Mouse (Mus musculus): ENCODE measurements at regions not wholly inside any gene's neighbourhood (a gene's known extent, or its start where the extent isn't known, plus 50 kb on each side); places are given as distances from the start of the nearest gene placed in this dataset.

DNA sequence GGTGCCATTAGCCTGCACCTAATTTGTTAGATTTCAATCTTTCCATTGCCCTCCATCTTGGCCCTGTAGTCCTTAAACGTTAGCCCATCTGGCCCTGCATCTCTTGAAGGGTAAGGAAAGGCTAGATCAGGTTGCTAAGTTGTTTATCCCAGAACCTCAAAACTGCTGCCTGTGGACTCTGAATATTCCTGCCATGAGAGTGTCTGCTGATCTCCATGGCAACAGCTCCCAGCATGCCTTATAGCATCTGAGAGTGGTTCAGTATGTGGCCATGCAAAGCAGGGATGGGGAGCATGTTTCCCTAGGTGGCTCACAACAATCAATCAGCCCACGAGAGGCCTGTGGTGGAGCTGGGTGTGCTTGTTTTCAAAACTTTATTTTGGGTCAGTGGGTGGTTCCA lies 346.3 kb downstream of the Rps24 start:
- no peak for DNase-seq

- no peak for DNase-seq
Measured at GRCm38 (mm10) chr14:24838219-24838618, 351.3 kb downstream of the Rps24 start.

GRCm38 (mm10) chr14:24839056-24839455 lies 352.1 kb downstream of the Rps24 start:
- DNase-seq: no peak

DNA sequence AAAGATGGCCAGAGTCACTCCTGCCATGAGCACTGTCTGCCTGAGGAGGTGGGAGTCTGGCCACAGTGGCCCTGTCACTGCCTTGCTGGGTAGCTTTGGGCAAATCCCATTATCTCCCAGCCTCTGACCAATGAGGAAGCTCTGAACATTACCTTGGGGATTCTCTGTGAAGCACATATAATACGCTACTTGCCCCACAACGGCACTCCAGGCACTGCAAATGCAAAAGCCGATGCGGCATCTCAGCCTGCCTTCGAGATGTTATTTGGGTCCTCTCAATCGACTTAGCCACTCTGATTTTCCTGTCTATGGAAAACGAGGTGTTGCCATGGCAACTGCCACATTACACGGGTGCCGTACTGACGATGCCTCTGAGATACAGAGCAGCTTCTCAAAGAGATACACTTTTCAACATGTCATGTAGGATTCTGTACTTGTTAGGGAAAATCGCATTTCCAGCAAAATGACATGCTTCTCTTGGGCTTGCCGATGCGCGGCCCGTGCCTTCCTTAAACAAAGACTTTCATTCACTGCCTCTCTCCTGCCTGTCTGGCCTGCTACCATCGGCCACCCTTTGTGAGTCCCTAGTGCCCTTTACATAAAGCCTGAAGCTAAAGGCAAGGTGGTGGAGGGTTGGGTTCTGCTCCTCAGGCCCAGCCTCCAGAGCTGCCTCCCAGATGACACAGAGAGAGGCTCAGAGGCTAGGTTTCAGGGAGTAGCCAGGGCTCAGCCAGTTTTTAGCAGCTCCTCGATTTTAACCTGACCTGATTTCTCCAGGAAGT lies 355.0 kb downstream of the Rps24 start:
- DNase-seq: peak; percentile 76

DNA sequence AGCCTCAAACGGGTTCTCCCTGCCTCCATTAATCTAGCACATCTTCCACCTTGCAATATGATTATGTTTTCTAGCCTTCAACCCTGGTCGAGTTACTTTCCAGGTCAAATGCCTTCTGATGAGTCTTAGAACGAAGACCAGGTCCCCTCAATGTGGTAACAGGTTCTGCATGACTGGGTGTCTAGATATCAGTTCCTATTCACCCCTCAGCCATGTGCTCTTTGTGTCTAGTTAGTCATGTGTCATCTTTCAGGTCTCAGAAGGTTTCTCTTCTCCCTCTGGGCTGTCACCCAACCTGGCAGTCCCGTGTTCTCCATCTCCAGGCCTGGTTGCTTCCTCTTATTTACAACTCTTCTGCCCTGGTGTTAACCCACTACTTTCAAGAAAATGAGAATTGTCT lies 356.7 kb downstream of the Rps24 start:
- DNase-seq: no peak

DNA sequence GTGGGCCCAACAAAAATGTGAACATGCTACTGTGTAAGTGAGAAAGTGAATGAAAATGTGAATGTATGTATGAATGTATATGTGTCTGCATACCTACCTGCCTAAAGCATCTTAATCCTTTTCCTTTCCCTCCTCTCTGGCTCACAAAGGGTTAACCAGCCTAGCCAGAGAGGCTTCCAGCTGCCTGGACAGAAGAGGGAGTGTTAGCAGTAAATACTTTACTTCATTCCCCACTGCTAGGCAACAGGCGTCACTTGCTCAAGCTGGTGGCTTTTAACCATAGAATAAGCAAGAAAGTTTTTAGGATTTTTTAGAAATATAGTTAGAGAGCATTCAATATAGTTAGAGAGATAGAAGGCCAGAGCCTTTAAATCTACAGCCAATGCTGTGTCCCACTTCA lies 363.6 kb downstream of the Rps24 start:
- no peak for DNase-seq

DNA sequence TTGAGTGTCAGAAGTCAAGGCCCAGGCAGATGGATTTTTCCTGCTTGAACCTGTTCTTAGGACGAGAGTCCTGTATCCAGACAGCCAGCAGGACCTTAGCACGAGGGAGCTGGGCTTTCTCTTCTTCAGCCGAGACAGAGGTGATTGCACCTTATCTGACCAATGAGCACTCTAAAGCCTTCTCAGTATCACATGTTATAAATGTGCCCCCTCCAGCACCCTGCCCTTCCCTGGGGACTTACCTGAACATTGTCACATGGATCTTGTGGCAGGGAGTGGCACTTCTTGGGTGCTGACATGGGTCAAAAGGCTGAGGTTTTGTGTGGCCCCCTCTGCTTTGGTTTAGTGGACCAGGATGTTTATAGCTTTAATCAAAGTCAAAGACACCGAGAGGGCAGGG lies 367.5 kb downstream of the Rps24 start:
- DNase-seq: no peak

GRCm38 (mm10) chr14:24862171-24862570 lies 375.2 kb downstream of the Rps24 start:
- no peak for DNase-seq

- DNase-seq: no peak
Measured at GRCm38 (mm10) chr14:24862661-24863060, 375.7 kb downstream of the Rps24 start.

- no peak for DNase-seq
Measured at GRCm38 (mm10) chr14:24863116-24863515, 376.2 kb downstream of the Rps24 start.

- peak; percentile 24 for DNase-seq
Measured at GRCm38 (mm10) chr14:24865579-24866230, 378.8 kb downstream of the Rps24 start.

DNA sequence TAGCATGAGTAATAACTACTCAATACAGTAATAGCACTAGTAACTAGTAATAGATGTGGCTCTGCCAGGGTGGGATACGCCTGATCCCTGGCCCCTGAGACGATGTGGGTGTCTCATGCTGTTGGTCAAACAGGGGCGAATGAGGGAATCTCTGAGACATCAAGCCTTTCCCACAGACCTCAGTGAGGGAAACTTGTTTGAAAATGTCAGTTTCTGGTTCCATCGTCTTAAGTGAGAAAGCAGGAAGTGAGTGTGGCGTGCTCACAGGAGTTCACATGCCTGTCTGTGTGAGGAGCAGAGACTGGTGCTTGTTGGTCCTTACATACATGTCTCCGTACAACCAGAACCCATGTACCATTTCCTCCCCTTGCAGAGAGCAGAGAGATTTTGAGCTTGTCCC lies 380.9 kb downstream of the Rps24 start:
- DNase-seq: no peak

GRCm38 (mm10) chr14:24868756-24869155 lies 381.8 kb downstream of the Rps24 start:
- DNase-seq: no peak

- DNase-seq: no peak
Measured at GRCm38 (mm10) chr14:24870246-24870645, 383.3 kb downstream of the Rps24 start.

DNA sequence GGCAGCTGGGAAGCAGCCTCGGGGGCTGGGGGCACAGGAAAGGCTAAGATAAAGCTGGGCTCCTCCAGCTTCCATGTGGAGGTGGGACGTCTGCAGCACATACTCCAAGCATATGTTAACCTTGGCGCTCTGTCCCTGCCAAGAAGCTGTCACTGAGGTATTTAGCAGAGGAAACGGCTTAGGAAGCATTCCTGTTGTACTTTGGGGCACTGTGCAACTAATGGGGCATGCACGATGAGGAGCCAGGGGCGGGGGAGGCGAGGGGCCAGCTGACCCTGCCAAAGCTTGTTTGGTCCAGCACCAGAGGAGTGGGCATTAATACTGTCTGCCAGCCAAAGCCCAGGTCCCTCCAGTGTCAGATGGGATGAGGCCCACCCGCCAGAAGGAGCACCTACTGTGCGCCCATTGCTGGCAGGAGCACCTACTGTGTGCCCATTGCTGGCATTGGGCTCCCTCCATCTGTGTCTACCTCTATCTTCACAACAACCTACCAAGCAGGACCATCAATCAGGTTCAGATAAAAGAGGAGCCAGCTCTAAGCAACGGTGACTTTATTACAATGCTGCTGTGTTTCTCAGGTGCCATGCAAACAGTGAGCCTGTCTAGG lies 384.6 kb downstream of the Rps24 start:
- DNase-seq: no peak

GRCm38 (mm10) chr14:24872931-24873330 lies 386.0 kb downstream of the Rps24 start:
- DNase-seq: no peak

DNA sequence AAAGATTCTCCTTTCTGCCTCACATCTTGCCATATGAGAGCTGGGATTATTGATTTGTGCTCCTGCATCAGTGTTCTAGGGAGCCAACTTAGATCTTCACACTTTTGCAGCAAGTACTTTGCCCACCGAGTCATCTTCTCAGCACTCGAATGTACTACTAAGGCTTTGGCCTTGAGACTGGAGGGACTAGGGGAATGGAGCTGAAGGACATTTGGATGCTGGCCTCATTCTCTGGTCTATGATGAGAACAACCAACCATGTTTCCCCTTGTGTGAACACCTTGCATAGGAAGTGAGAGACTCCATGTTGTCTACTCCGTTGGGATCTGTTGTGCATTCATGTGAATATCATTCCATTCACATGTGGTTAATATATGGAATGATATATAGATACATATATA lies 386.5 kb downstream of the Rps24 start:
- no peak for DNase-seq

DNA sequence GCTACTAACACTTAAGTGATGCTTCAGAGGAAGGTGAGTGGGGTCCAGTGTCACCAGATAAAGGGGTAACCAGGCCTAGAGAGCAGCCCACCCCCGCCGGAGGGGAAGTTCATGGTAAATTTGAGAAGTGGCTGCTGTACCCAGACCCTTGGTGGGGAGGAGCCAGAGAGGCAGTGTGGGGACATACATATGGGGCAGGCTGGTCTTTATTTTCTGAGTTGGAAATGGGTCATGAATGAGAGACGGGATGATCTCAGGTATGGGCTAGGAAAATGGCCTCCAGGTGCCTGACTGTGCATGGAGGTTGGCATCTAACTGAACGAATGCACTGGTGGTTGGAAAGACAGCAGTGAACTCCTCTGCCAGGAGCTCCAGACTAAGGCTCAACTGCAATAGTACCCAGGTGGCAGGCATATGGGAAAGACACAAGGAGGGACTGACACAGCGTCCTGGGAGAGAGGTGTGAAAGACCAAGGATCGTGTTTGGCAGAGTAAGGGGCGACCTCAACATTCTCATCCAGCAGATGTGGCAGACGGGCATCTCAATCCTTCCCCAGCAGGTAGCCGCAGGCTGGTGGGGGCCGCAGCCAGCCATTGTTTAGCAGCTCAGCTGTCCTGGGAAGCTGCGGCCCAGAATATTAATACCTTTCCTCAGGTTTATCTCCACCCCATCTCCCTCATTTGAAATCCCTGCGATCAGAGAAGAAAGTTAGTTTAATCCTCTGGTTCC lies 387.7 kb downstream of the Rps24 start:
- no peak for DNase-seq

GRCm38 (mm10) chr14:24875156-24875545 lies 388.2 kb downstream of the Rps24 start:
- no peak for DNase-seq

DNA sequence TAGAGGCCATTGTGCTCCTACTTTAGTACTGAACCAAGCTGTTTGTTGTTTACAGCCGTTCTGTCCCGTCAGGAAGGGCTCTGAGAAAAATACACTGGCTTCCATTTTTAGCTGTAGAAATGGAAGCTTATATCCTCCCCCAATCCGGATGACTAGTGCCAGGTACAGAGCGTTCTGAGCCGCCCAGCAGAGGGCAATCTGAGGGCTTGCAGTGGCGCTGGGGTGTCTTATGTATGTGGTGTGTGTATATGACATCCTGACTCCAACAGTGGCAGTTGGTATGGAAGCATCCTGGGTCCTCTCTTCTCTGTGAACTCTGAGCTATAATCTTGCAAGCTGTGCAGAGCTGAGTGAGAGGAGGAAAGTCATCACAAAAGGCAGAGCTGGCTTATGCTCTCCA lies 389.0 kb downstream of the Rps24 start:
- no peak for DNase-seq

DNA sequence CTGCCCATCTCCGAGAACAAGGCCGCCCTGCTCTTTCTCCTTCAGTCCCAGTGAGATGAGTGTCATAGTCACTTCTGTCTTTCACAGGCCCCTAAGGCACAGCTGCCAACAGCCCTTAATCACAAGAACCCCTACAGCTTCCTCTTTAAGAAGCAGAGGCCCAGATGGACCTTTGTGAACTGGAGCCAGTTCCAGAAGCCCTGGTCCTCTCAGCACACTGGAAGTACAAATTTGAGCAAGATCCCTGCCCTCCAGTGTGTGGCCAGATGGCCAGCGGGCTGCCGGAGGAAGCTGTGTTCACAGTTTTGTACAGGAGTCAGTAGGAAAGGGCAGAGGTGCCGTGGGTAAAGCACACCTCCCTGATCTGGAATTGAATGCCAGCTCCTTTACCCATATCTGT lies 389.6 kb downstream of the Rps24 start:
- DNase-seq: no peak

- no peak for DNase-seq
Measured at GRCm38 (mm10) chr14:24877853-24878252, 390.9 kb downstream of the Rps24 start.

- no peak for DNase-seq
Measured at GRCm38 (mm10) chr14:24886164-24886563, 399.2 kb downstream of the Rps24 start.
